Mouse (Mus musculus): ENCODE results near the gene Cnot6. TPM values are rescaled to one million over a fixed set of nuclear protein-coding genes. Genes with fewer than 3 reads are reported as not detected.

Gene Cnot6
- polyA plus RNA-seq, 1 experiment from 2014 or later = 84.4 TPM

DNA sequence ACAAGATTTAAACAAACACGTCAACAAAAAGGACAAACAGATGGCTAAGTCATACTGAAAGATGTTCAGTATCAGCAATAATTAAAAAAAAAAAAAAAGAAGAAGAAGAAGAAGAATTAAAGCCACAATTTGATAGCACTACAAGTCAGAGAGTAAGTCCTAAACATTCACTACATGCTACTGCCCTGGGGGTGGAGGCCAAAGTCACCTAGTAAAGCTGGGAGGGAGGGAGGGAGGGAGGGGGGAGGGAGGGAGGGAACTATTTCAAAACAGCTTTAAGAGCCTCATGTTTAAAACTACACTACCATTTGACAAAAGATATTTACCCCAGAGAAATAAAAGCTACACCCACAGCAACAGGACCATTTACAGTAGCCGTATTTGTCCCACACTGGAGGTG is 16.8 kb downstream of the Cnot6 start:
- in situ Hi-C loops (cut with MboI; ENCODE audit: low pct_unique_long_range_greater_than_20kb) = loop anchor here (25.0 kb wide), 1 partner anchor 883 kb away; the partner anchor contains the start of genes Rack1 and Trim41
- no peak for DNase-seq (ENCODE audit: low read depth, low spot score)
- ATAC-seq = no peak
- POLR2A ChIA-PET = interaction anchor here (1.2 kb wide), 1 partner anchor 15 kb away, joined by 3 read pairs; no protein-coding TSS in a partner anchor
- TF ChIP-seq CTCF (IDR thresholded peaks at IDR 0.05) = no peak
- CTCF ChIA-PET = interaction anchor here (1.1 to 2.2 kb wide), 2 partner anchors 13 to 27 kb away, joined by 3 to 6 read pairs; no protein-coding TSS in a partner anchor
- H3K27me3 ChIP-seq = no peaks in the 10 kb centered on the region

DNA sequence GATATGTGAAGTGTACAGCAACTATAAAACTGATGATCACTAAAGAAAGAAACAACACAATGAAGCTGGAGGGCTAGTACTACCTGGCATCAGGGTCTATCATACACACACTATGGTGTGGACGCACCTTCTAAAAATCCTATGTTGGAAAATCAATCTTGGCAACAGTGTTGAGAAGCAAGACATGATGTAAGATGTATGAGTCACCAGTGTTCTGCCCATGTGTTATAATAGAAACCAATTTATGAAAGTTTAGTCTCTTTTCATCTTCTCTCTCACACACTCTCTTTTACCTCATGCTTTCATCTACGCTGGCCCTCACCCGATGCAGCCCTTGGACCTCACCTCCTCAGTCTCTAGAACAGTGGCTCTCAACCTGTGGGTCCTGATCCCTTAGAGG is 17.5 kb downstream of the Cnot6 start:
- in situ Hi-C loops (cut with MboI; ENCODE audit: low pct_unique_long_range_greater_than_20kb) = loop anchor here (25.0 kb wide), 1 partner anchor 883 kb away; the partner anchor contains the start of genes Rack1 and Trim41
- no peak for TF ChIP-seq CTCF (IDR thresholded peaks at IDR 0.05)
- no peak for ATAC-seq
- H3K27me3 ChIP-seq = no peaks in the 10 kb centered on the region
- no peak for DNase-seq (ENCODE audit: low read depth, low spot score)
- ChIA-PET CTCF (interaction anchor here (1.1 to 2.2 kb wide), 2 partner anchors 14 to 26 kb away, joined by 3 to 6 read pairs; no protein-coding TSS in a partner anchor), POLR2A (no interaction called here)

DNA sequence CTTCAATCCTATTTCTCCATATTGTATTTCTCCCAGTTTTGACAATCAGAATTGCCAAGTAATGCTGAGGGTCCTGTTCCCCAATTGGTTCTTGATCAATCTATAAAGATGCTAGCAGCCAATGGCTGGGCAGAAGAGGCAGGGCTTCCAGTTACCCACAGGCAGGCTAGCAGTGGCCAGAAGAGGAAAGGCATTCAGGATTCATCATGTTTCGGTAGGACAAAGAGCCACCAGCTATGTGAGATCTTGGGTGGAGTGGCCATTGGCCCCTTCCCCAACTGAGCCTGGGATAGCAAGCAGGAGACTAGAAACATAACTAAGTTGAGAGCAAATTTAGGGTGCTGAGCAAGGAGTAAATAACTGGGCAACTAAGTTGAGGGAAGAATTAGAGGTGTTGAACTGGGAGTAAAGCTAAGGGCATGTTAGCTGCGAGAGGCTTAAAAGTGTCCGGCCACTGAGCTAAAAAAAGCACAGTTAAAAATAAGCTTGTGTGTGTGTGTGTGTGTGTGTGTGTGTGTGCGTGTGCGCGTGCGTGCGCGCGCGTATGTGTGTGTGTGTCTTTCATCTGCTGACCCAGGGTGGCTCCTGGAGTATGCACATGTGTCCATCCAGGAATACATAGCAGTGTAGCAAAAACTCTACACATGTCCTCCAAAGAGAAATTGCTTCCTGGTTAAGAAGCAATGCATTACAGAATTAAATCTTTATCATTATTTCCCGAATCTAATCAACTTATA is 28.1 kb downstream of the Cnot6 start:
- CTCF ChIA-PET = no interaction called here
- no peak for TF ChIP-seq CTCF (IDR thresholded peaks at IDR 0.05)
- in situ Hi-C loops (cut with MboI; ENCODE audit: low pct_unique_long_range_greater_than_20kb) = loop anchor here (25.0 kb wide), 1 partner anchor 872 kb away; the partner anchor contains the start of genes Rack1 and Trim41
- no peaks in the 10 kb centered on the region for H3K27me3 ChIP-seq
- no peak for ATAC-seq
- POLR2A ChIA-PET = no interaction called here
- DNase-seq (ENCODE audit: low read depth, low spot score) = no peak

DNA sequence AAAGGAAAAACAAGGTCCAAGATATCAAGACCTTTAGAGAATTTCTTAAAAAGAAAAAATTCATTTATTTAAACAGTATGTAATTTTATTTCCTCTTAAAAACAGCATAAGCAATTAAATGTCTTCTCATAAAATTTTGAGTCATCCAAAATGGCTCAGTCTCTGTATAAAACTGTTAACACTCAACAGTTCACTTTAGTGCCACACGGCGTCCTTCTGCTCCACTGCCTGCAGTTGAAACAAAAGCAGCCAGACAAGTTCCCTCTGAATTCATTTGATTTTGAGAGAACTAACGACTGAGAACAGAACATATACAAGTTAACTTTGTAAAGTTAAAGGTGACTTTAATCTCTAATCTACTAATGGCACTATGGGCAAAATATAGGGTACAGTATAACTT is 39.1 kb downstream of the Cnot6 start:
- in situ Hi-C loops (cut with MboI; ENCODE audit: low pct_unique_long_range_greater_than_20kb) = no loop called here
- no peak for ATAC-seq
- H3K27me3 ChIP-seq = no peaks in the 10 kb centered on the region
- TF ChIP-seq CTCF (IDR thresholded peaks at IDR 0.05) = no peak
- ChIA-PET POLR2A (no interaction called here), CTCF (interaction anchor here (1.3 kb wide), 1 partner anchor 9 kb away, joined by 3 read pairs; no protein-coding TSS in a partner anchor)
- DNase-seq (ENCODE audit: low read depth, low spot score) = no peak

DNA sequence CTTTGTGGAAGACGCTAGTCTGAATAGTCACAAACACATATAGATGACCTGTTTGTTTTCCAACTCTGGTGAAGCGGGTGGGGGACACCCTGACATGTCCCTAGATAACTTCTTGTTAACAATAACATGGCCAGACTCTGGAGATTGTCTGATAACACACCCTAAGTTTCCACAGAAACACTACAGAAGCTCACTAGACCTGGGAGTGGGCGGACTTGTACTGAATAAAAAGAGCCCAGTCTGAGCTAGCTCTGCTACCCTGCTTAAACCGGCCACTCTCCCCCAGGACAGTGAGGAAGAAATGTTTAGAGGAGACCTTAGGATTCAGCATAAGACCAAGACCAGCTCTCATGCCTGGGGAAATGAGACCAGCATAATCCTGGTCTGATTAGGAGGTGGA is 47.1 kb downstream of the Cnot6 start:
- in situ Hi-C loops (cut with MboI; ENCODE audit: low pct_unique_long_range_greater_than_20kb) = no loop called here
- CTCF ChIA-PET = interaction anchor here (1.6 to 7.3 kb wide), 2 partner anchors 14 to 43 kb away, joined by 4 to 41 read pairs; no protein-coding TSS in a partner anchor
- no peak for TF ChIP-seq CTCF (IDR thresholded peaks at IDR 0.05)
- no peak for DNase-seq (ENCODE audit: low read depth, low spot score)
- H3K27me3 ChIP-seq = no peaks in the 10 kb centered on the region
- POLR2A ChIA-PET = interaction anchor here (0.9 kb wide), 1 partner anchor 13 kb away, joined by 3 read pairs; no protein-coding TSS in a partner anchor
- ATAC-seq = no peak

DNA sequence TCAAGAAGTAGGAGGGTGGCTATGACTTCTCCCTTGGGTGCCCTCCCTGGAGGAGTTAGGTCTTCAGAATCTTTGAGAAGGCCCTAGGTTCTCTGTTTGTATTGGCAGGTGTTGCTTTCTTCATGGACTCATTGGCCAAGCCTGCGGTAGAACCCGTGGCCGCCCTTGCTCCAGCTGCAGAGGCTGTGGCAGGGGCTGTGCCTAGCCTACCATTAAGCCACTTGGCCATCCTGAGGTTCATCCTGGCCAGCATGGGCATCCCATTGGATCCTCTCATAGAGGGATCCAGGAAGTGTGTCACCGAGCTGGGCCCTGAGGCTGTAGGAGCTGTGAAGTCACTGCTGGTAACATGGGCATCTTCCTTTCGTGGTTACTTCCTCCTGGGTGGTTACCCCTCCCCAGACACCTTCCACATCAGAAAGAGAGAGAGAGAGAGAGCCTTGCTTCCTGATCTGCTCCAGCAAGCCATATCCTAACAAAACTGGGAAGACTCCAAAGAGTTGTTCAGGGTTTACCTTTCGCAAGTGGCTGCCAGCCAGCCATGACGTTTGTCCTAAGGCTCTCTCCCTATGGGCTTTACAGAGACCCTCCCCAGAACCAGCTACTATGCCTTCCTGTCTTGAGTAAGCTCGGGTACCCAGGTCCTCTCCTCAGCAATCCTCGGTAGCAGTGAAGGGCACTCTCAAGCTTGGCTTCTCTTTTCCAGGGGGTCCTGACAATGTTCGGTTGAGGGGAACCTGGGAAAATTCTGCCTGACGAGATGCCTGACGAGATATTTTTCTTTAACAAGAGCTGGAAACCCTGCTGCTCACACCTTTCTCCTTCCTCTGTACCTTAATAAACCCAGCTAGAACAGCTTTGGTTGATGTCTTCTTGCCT is 48.0 kb downstream of the Cnot6 start:
- no peak for TF ChIP-seq CTCF (IDR thresholded peaks at IDR 0.05)
- H3K27me3 ChIP-seq = no peaks in the 10 kb centered on the region
- in situ Hi-C loops (cut with MboI; ENCODE audit: low pct_unique_long_range_greater_than_20kb) = no loop called here
- DNase-seq (ENCODE audit: low read depth, low spot score) (no peak), ATAC-seq (peak; percentile 21)
- POLR2A ChIA-PET = interaction anchor here (0.5 to 0.9 kb wide), 3 partner anchors 12 to 260 kb away, joined by 3 to 4 read pairs (median 3); no protein-coding TSS in a partner anchor
- CTCF ChIA-PET = interaction anchor here (1.0 to 7.3 kb wide), 3 partner anchors 10 to 17 kb away, joined by 3 to 41 read pairs (median 5); no protein-coding TSS in a partner anchor

DNA sequence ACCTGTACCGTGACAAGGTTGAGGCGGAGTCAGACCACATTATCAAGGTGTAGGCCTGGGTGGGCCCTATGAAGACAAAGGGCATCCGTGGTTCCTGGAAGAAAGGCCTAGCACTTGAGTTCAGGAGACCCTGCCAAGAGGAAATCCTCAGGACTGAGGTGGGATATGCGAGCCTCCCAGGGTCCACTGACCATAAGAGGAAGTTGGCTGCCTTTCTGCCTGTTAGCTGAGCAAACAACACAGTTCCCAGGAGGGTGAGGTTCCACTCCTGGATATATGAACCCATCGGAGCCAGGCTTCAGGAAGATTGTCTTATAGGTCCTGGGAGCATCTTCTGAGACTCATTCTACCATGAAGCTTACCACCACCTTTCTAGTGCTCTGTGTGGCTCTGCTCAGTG is 49.2 kb downstream of the Cnot6 start, which contains the start of gene Scgb3a1:
Gene Scgb3a1, plus strand, starts transcription at position 301 of the 400 bp plus-strand sequence.
- in situ Hi-C loops (cut with MboI; ENCODE audit: low pct_unique_long_range_greater_than_20kb) = no loop called here
- no peaks in the 10 kb centered on the region for H3K27me3 ChIP-seq
- ChIA-PET POLR2A (no interaction called here), CTCF (interaction anchor here (2.1 to 7.3 kb wide), 2 partner anchors 12 to 16 kb away, joined by 5 to 41 read pairs; no protein-coding TSS in a partner anchor)
- DNase-seq (ENCODE audit: low read depth, low spot score) (no peak), ATAC-seq (no peak)
- no peak for TF ChIP-seq CTCF (IDR thresholded peaks at IDR 0.05)

DNA sequence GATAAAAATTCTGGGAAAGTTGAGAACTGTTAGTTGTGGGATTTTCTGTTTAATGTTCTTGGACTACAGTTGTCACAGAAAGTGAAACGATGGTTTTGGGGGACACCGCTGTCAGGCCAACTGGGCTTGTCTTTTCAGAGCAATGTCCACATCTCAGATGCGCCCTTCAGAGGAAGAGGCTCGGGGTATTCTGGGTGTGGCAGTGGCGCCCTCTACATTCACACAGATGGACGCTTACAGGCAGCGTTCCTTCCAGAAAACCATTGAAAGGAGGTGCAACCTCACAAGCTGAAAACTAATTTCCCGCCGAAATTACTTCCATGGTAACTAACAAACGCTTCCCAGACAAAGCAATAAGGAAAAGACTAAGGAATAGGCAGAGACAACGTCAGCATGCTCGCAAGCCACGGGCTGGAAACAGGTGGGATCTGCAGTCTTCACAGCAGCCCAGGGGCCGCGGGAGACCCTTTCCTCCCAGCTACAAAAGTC is 50.2 kb downstream of the Cnot6 start:
- CTCF ChIA-PET = interaction anchor here (2.1 to 7.3 kb wide), 2 partner anchors 11 to 15 kb away, joined by 5 to 41 read pairs; no protein-coding TSS in a partner anchor
- no peaks in the 10 kb centered on the region for H3K27me3 ChIP-seq
- TF ChIP-seq CTCF (IDR thresholded peaks at IDR 0.05) = no peak
- ATAC-seq (no peak), DNase-seq (ENCODE audit: low read depth, low spot score) (no peak)
- POLR2A ChIA-PET = no interaction called here
- in situ Hi-C loops (cut with MboI; ENCODE audit: low pct_unique_long_range_greater_than_20kb) = no loop called here

DNA sequence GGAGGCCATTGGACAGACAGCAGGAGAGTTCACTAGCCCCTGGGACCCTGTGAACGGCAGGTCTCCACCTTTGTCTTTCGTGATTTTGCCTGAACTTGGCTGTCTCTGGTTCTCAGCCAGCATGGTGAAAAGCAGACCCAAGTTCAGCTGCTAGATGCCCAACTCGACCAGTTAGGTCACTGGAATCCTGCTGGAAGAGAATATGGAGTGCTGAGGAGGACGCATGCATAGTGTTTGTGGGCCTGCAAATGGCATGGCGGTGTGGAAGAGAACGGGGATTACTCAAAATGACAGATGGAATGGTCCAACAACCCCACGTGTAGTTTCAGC is 53.1 kb downstream of the Cnot6 start:
- in situ Hi-C loops (cut with MboI; ENCODE audit: low pct_unique_long_range_greater_than_20kb) = loop anchor here (5.0 kb wide), 1 partner anchor 208 kb away; no protein-coding TSS in a partner anchor
- ChIA-PET POLR2A (no interaction called here), CTCF (no interaction called here)
- ATAC-seq = no peak
- H3K27me3 ChIP-seq = no peaks in the 10 kb centered on the region
- no peak for DNase-seq (ENCODE audit: low read depth, low spot score)
- TF ChIP-seq CTCF (IDR thresholded peaks at IDR 0.05) = no peak
